Mouse (Mus musculus) midbrain, embryonic 11.5 days (tissue): ENCODE data around the gene 1700056E22Rik. TPM values are rescaled to one million over a fixed set of nuclear protein-coding genes. Genes with fewer than 3 reads are reported as not detected.

Experiments
- ATAC-seq: fragments of 200-750 bp; cut with Nextera tagmentation; 2 replicates; pipeline ENCODE4 v1.8.0; 2017; ENCODE audit warnings: moderate TSS enrichment, moderate library complexity; ENCODE audit not compliant: low FRiP score
- DNase-seq: peaks from one replicate; pipeline ENCODE4 v3.0.0; 2015; ENCODE audit warnings: low spot score; ENCODE audit errors: missing footprints
- H3K27ac ChIP-seq: fragments of 300-500 bp; sonication (generic); 2 replicates; pipeline ENCODE4 v1.5.1; 2014; ENCODE audit warnings: low read depth, low read length
- H3K27me3 ChIP-seq: fragments of 300-500 bp; sonication (generic); 2 replicates; pipeline ENCODE4 v1.6.1; 2014; ENCODE audit warnings: mild to moderate bottlenecking, low read length, moderate library complexity, mixed read lengths; ENCODE audit not compliant: control insufficient read depth, insufficient read depth
- H3K36me3 ChIP-seq: fragments of 300-500 bp; sonication (generic); 2 replicates; pipeline ENCODE4 v1.6.1; 2014; ENCODE audit warnings: mild to moderate bottlenecking, low read length, moderate library complexity, mixed read lengths; ENCODE audit not compliant: control insufficient read depth, insufficient read depth
- H3K4me1 ChIP-seq: fragments of 300-500 bp; sonication (generic); 2 replicates; pipeline ENCODE4 v1.6.1; 2014; ENCODE audit warnings: low read length; ENCODE audit not compliant: control insufficient read depth, insufficient read depth
- H3K4me2 ChIP-seq: fragments of 300-500 bp; sonication (generic); 2 replicates; pipeline ENCODE4 v1.6.1; 2014; ENCODE audit warnings: mild to moderate bottlenecking, moderate library complexity
- H3K4me3 ChIP-seq: fragments of 300-500 bp; sonication (generic); 2 replicates; pipeline ENCODE4 v1.5.1; 2014; ENCODE audit warnings: low read depth, low read length
- H3K9ac ChIP-seq: fragments of 300-500 bp; sonication (generic); 2 replicates; pipeline ENCODE4 v1.6.1; 2014; ENCODE audit warnings: low read length
- H3K9me3 ChIP-seq: fragments of 300-500 bp; sonication (generic); 2 replicates; pipeline ENCODE4 v1.6.1; 2016; ENCODE audit warnings: low read length; ENCODE audit not compliant: control insufficient read depth
- WGBS: fragments of 180-500 bp; shearing (Covaris S2); extraction: QIAGEN DNeasy Blood & Tissue Kit; methylation state at CpG from one replicate; pipeline ENCODE4 v1.1.7; 2014; 5-methylcytosine and 5-hydroxymethylcytosine counted together
- polyA plus RNA-seq: library from polyadenylated mRNA; unstranded; fragments of >200 nt; fragmentation: Nextera tagmentation; extraction: Ambion mirVana; gene quantifications from 2 replicates; pipeline ENCODE4 v1.2.1, GENCODE M21; 2014

The 1700056E22Rik gene
- polyA plus RNA-seq, 1 experiment from 2014 or later: 2.0 TPM

DNA sequence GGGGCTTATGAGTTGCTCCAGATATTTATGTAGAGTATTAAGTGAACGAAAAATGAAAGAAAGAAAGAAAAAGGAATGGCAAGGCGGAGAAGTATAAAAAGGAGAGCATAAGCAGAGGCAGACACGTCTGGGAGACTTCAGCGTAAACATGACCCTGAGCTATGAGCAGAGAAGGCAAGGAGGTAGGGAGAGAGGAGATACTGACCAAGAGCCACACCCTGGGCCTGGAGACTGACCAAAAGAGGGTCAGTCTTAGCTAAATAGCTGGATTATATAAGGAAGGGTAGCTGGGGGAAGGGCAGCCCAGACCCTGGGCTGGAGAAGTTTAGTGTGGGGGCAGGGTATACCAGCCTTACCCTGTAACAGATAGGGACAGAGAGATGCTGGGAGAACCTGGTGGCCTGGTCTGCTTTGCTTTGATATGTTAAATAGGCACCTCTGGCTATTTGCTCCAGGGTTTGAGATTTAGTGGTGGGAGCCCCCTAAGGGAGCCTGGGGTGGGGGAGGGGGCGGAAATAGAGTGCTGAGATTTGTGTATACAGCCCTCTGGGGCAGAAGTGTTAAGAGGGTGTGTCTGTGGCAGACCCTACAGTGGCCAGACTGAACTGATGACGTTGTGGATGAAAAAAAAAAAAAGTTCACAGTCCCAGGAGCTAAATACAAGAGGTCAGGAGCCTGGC, 14.9 kb downstream of the 1700056E22Rik start:
- no peak overlapping the region for H3K4me2 ChIP-seq
- H3K4me3 ChIP-seq: no peak overlapping the region
- ATAC-seq (peak; percentile 50; the same call in 1 of the 2 replicates), DNase-seq (no peak)
- no peak overlapping the region for H3K27ac ChIP-seq
- no peak overlapping the region for H3K9ac ChIP-seq
- H3K36me3 ChIP-seq: no peaks in the 10 kb centered on the region
- H3K9me3 ChIP-seq: no peaks in the 10 kb centered on the region
- no peaks in the 10 kb centered on the region for H3K27me3 ChIP-seq
- peaks cover 4% of the 10 kb centered on the region; the same call in 1 of the 2 replicates for H3K4me1 ChIP-seq
- 51% methylated on average over 6 of the region's 6 CpGs for WGBS

DNA sequence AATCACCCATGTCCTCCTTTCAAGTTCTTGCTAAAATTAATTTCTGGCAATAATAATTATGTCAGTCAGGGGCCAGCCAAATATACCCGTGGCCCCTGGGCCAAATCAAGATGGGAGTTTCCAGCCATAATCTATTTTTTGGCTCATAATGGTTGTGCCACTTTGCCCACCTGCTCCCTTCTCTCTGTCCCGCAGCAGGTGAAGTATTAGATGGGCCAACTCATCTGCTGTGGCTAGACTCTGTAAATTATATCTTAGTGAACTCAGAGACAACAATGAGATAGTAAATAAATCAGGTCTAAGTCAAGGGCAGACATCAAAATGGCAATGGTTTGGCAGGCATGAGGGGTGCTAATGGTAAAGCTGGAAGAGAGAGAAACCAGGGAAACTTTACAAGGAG, 16.5 kb downstream of the 1700056E22Rik start:
- H3K9me3 ChIP-seq: no peaks in the 10 kb centered on the region

DNA sequence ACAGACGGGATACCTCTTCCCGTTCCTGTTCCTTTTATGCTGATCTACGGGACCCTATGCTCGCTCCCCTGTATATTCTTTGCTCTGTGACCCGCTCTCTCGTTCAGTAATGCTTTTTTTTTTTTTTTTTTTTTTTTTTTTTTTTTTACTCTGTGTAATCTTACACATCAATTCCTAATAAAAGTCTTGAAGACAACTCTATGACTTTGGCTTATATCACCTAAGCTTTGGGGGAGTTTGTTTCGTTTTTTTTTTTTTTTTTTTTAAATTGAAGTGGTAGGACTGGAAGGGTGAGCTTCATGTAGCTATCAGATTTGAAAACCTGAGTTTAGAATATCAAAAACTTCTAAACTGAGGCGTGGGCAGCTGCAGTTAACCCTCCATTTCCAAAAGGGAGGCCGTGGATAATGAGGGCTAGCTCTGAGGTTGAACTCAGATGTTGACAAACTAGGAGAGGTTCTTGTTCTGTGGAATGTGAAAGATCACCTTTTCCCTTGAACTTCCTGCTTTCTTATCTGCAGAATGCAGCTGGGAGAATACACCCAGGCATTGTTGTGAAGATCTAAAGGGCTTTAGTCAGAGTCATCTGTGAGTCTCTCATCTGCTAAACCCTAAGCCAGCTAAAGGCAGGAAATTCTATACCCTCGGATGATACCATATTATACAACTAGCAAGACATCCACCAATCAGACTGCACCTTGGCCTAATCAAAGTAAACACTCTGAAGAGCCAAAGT, 17.9 kb downstream of the 1700056E22Rik start:
- no peaks in the 10 kb centered on the region for H3K27me3 ChIP-seq
- no peak overlapping the region for H3K9ac ChIP-seq
- H3K27ac ChIP-seq: 0 out of 2 replicates have a peak overlapping the region, but pooled peaks have one; percentile 21
- peaks cover 4% of the 10 kb centered on the region; the same call in 1 of the 2 replicates for H3K4me1 ChIP-seq
- no peak for ATAC-seq
- H3K4me3 ChIP-seq: no peak overlapping the region
- H3K36me3 ChIP-seq: no peaks in the 10 kb centered on the region
- H3K4me2 ChIP-seq: no peak overlapping the region
- H3K9me3 ChIP-seq: no peaks in the 10 kb centered on the region
- DNase-seq: no peak
- 81% methylated on average over 10 of the region's 10 CpGs for WGBS

More for the DNA sequence above, 16.5 kb downstream of the 1700056E22Rik start:
- Histone ChIP-seq H3K9ac (no peak overlapping the region), H3K4me1 (peaks cover 4% of the 10 kb centered on the region; the same call in 1 of the 2 replicates), H3K4me2 (no peak overlapping the region), H3K36me3 (no peaks in the 10 kb centered on the region), H3K27me3 (no peaks in the 10 kb centered on the region), H3K4me3 (no peak overlapping the region), H3K27ac (no peak overlapping the region)
- DNase-seq: no peak
- WGBS: 87% methylated on average over 2 of the region's 2 CpGs
- ATAC-seq: no peak

DNA sequence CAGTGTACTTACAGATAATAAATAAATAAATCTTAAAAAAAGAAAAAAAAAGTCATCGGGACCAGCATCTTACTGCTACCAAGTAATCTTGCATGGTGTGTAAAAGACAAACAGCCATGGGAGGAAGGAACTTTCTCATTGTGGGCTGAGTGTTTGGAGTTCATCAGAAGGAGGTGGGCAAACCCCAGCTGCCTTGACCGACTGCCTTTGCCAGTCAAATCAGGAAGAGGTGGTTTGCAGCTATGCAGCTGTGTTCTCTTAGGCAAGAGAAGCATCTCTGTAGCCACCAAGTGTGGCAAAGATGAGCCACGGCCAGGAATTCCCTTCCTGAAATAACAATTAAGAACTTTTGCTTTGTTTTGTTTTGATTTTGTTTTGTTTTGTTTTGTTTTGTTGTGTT, 20.0 kb downstream of the 1700056E22Rik start:
- WGBS: 84% methylated on average over 3 of the region's 3 CpGs
- H3K27me3 ChIP-seq: no peaks in the 10 kb centered on the region
- no peak overlapping the region for H3K27ac ChIP-seq
- no peak overlapping the region for H3K4me2 ChIP-seq
- H3K36me3 ChIP-seq: no peaks in the 10 kb centered on the region
- H3K9me3 ChIP-seq: no peaks in the 10 kb centered on the region
- H3K9ac ChIP-seq: no peak overlapping the region
- H3K4me3 ChIP-seq: no peak overlapping the region
- H3K4me1 ChIP-seq: peaks cover under 1% of the 10 kb centered on the region; the same call in 1 of the 2 replicates
- ATAC-seq (no peak), DNase-seq (no peak)

DNA sequence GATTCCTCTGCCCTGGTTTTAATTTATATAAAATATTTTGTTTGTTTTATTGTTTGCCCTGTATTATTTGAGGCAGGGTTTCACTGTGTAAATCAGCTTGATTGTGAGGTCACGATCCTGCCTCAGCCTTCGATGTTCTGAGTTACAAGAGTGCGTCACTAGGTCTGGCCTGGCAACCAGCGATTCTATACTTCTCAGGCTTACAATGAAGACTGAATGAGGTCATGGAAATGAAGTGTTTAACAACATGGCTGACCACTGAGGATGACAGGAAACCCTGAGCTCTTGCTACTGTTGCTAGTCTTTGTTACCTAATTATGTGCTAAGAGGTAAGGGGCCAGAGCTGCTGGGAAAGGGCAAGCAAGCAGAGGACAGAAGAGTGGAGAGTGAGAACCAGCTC, 21.0 kb downstream of the 1700056E22Rik start, which contains the start of gene Dusp10:
Gene Dusp10 (plus strand): TSS at position 197 of the 400 bp plus-strand sequence.
- WGBS: 94% methylated on average over 4 of the region's 4 CpGs
- no peak within 1 kb of the TSS for H3K9ac ChIP-seq
- no peak within 1 kb of the TSS for H3K4me2 ChIP-seq
- H3K27me3 ChIP-seq: no peaks in the 10 kb centered on the region
- ATAC-seq (no peak), DNase-seq (no peak)
- no peaks in the 10 kb centered on the region for H3K9me3 ChIP-seq
- no peak within 1 kb of the TSS for H3K27ac ChIP-seq
- H3K4me3 ChIP-seq: no peak within 1 kb of the TSS
- H3K36me3 ChIP-seq: no peaks in the 10 kb centered on the region
- no peaks in the 10 kb centered on the region for H3K4me1 ChIP-seq

DNA sequence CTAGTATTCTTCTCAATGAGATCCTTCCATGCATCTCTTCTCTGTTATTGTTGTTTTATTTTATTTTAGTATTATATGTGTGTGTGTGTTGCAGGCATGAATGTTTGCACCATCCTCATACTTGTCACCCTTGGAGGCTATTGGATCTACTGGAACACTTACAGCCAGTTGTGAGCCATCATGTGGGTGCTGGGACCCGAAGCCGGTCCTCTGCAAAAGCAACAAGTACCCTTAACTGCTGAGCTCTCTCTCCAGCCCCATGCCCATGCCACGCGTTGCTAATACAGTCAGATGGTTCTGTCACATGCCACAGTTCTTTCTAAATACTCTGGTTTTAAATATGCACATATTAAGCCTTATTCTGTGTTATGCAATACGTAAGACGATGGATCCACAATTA, 22.8 kb downstream of the 1700056E22Rik start:
- WGBS: 91% methylated on average over 6 of the region's 6 CpGs

DNA sequence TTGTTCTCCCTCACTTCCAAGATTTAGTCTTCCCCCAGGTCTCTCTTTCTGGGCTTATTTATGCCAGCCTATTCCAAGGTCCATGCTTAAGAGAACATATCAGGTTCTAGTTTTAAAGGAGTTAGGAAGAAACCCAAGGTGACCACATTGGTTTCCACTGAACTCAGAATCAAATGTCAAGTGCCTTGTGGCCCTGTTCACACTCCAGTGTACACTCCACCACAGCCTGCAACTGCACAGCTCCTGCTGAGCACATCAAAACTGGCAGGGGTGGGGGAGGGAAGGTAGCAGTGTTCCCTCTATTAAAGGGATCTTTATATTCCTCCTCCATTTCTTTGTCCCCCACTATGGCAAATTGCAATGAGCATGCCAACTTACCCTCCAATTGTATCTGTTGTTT, 28.0 kb downstream of the 1700056E22Rik start:
- Histone ChIP-seq H3K36me3 (no peaks in the 10 kb centered on the region), H3K27ac (no peak overlapping the region), H3K9me3 (no peaks in the 10 kb centered on the region), H3K27me3 (no peaks in the 10 kb centered on the region), H3K9ac (no peak overlapping the region), H3K4me3 (no peak overlapping the region), H3K4me2 (no peak overlapping the region), H3K4me1 (no peaks in the 10 kb centered on the region)
- no peak for ATAC-seq
- DNase-seq: no peak

More for the DNA sequence above, 22.8 kb downstream of the 1700056E22Rik start:
- ATAC-seq (no peak), DNase-seq (no peak)
- Histone ChIP-seq H3K9me3 (no peaks in the 10 kb centered on the region), H3K27me3 (no peaks in the 10 kb centered on the region), H3K9ac (no peak overlapping the region), H3K4me3 (no peak overlapping the region), H3K4me2 (no peak overlapping the region), H3K36me3 (no peaks in the 10 kb centered on the region), H3K27ac (no peak overlapping the region), H3K4me1 (no peaks in the 10 kb centered on the region)

DNA sequence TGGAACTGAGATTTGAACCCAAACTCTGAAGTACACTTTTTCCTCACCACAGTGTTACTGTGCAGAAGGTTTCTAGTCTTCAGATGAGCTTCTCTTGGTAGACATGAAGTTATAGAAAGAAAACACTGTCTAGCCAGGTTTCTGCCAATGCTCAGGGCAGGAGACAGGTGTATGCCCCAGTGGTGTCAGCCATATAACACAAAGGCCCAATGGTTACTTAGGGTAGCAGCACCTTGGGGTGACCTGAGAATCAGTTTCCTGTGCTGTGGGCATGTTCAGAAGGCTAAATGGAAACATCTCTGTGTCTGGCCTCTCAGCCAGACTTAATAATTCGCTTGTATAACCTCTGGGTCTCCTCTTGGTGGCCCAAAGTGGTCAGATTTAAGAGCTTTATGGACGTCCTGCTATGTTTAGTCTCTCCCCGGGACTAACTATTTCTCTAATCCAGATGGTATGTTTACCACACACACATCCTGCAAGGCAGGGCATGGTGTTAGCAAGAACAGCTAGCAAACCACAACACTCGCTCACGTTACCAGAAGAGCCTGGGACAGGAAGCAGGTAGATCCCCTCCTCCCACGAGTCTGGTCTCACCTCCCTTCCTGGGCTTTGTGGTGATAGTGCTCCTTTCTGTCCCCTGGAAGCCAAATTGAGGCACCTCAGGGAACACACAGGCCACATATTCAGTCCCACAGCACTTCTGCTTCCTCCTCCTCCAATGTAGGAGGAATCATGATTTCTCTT, 28.6 kb downstream of the 1700056E22Rik start:
- no peaks in the 10 kb centered on the region for H3K9me3 ChIP-seq
- H3K9ac ChIP-seq: no peak overlapping the region
- no peaks in the 10 kb centered on the region for H3K36me3 ChIP-seq
- no peaks in the 10 kb centered on the region for H3K27me3 ChIP-seq
- WGBS: 70% methylated on average over 6 of the region's 6 CpGs
- H3K27ac ChIP-seq: no peak overlapping the region
- no peaks in the 10 kb centered on the region for H3K4me1 ChIP-seq
- H3K4me2 ChIP-seq: no peak overlapping the region
- DNase-seq: no peak
- H3K4me3 ChIP-seq: no peak overlapping the region
- no peak for ATAC-seq

DNA sequence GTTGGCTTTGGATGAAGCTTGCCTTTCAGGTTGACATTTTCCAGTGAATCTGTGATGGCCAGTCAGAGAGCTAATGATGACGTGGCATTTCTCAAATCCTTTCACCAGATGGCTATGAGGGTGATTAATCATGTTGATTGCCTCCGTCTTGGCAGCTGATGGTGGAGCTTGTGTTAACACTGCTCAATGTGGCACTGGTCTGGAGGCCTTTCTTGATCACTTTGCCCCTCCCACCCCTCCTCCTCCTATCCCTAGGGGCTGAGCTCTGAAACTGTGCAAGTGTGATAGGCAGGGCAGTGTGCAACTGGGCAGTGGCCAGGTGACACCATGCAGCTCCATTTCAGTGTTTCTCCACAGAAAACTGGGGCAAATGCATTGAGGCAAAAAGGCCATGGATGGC, 29.8 kb downstream of the 1700056E22Rik start:
- H3K4me3 ChIP-seq: no peak overlapping the region
- H3K27ac ChIP-seq: no peak overlapping the region
- no peaks in the 10 kb centered on the region for H3K36me3 ChIP-seq
- H3K4me1 ChIP-seq: no peaks in the 10 kb centered on the region
- no peaks in the 10 kb centered on the region for H3K9me3 ChIP-seq
- DNase-seq (no peak), ATAC-seq (no peak)
- no peak overlapping the region for H3K9ac ChIP-seq
- WGBS: 78% methylated on average over 2 of the region's 2 CpGs
- H3K4me2 ChIP-seq: no peak overlapping the region
- no peaks in the 10 kb centered on the region for H3K27me3 ChIP-seq
